Comparison of ENCODE assay signal across 26 mouse cellular contexts in the genomic region with DNA sequence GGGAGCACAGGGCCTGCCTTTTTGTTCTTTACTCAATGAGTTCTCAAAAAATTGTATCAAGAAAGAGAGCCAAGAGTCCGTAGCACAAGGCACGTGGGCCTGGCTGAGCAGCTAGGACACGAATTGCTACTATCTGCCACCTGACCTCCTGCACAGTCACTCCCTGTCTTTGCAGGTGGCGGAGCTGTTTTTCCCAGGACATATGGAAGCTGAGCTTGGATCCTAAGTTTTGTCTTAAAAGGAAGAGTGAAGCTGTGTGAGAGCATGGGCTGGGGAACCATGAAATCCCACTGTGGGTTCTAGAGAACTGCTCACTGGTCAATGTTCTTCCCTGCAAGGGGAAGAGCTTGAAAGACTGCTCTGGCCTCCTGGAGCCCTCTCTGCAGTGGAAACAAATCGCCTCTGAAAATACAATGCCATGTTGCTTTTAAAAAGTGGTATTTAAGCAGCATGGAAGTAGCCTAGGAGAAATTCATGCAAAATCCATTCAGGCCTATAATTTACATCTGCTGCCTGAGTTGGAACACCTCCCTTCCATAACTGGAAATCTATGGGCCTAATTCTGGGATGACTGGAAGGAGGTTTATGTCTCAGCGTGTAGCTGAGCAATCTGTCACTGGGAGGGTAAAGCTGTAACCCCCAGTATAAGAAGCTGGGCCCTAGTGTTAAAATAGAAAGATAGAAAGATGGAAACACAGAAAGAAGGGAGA.
DNase-seq lines count a peak whose midpoint lies in the region.
"Had no signal": no experiment of that assay in that cellular context is flagged by ENCODE, and none has a peak within 500 bp of the region (broad histone marks: within the 10 kb centered on the region; RNA-seq: fewer than 3 reads in every experiment).

No protein-coding gene starts in this region.

- peak; percentile 46 for DNase-seq in heart, embryonic 10.5 days (ENCODE audit: low spot score)
- no peak for DNase-seq in heart, postnatal 14 days
- DNase-seq in brain, adult 2 months (ENCODE audit: low read depth, low spot score) = peak; percentile 85
- DNase-seq in cerebellum, adult 18-20 months = peak; percentile 47 to 49
- peak; percentile 44 to 54 for DNase-seq in cerebellum, postnatal 10 days
- DNase-seq in kidney, postnatal 14 days = no peak
- no peak for DNase-seq in spleen, postnatal 14 days (ENCODE audit: low spot score in 2 of 2)
- DNase-seq: adrenal gland, adult 8-10 months; embryo, embryonic 11 days; gastrocnemius, postnatal 14 days; kidney, adult 2 months; layer of hippocampus, postnatal 36 days; liver, embryonic 13.5 days; lung, adult 2 months; lung, postnatal 10 days; midbrain, embryonic 14.5 days; thymus, adult 18-20 months; thymus, postnatal 25 days had no signal

- intact Hi-C loops in heart, postnatal 14 days (cut with DNase I) = loop anchor here (2.0 to 5.0 kb wide), 5 partner anchors 94 to 579 kb away; partner anchors contain the start of gene Tnik

- no peaks in the 10 kb centered on the region for H3K36me3 ChIP-seq in heart, embryonic 10.5 days
- H3K36me3 ChIP-seq: embryonic facial prominence, embryonic 12.5 days; G1E; hindbrain, embryonic 15.5 days; limb, embryonic 10.5 days; limb, embryonic 15.5 days; liver, embryonic 13.5 days; neural tube, embryonic 12.5 days had no signal

- no peaks in the 10 kb centered on the region for H3K27me3 ChIP-seq in heart, embryonic 10.5 days (ENCODE audit: insufficient read depth, poor library complexity, severe bottlenecking)
- H3K27me3 ChIP-seq: embryonic facial prominence, embryonic 12.5 days; hindbrain, embryonic 15.5 days; limb, embryonic 15.5 days; liver, embryonic 13.5 days; neural tube, embryonic 12.5 days had no signal

- no peaks in the 10 kb centered on the region for H3K9me3 ChIP-seq in heart, embryonic 10.5 days
- H3K9me3 ChIP-seq: embryonic facial prominence, embryonic 12.5 days; G1E; hindbrain, embryonic 15.5 days; limb, embryonic 10.5 days; limb, embryonic 15.5 days; liver, embryonic 13.5 days; neural tube, embryonic 12.5 days had no signal

- peaks cover 3% of the 10 kb centered on the region; the same call in 1 of the 2 replicates for H3K4me1 ChIP-seq in heart, embryonic 10.5 days

- WGBS in heart, embryonic 10.5 days = 76% methylated on average over 6 of the region's 6 CpGs

- H3K27ac ChIP-seq in heart, embryonic 10.5 days = no peak overlapping the region
- H3K27ac ChIP-seq: embryonic facial prominence, embryonic 12.5 days; hindbrain, embryonic 15.5 days; kidney, postnatal 0 days; limb, embryonic 10.5 days; limb, embryonic 15.5 days; liver, embryonic 13.5 days; macrophage; neural tube, embryonic 12.5 days had no signal

- no peak overlapping the region for H3K4me3 ChIP-seq in heart, embryonic 10.5 days
- H3K4me3 ChIP-seq: embryonic facial prominence, embryonic 12.5 days; hindbrain, embryonic 15.5 days; limb, embryonic 10.5 days; limb, embryonic 15.5 days; liver, embryonic 13.5 days; neural tube, embryonic 12.5 days had no signal

Comparison
In these comparisons a context has a peak if more than half of its experiments do, and no peak if none do; other contexts are left out.
1. DNase-seq: peak in heart, embryonic 10.5 days (single experiment), brain, adult 2 months (single experiment), cerebellum, adult 18-20 months (2 of 2) and cerebellum, postnatal 10 days (2 of 2); none in heart, postnatal 14 days (0 of 2), kidney, postnatal 14 days (single experiment) and spleen, postnatal 14 days (0 of 2).